Mouse (Mus musculus) liver, embryonic 11.5 days (tissue): ENCODE results near the gene Atg3. TPM values are rescaled to one million over a fixed set of nuclear protein-coding genes. Genes with fewer than 3 reads are reported as not detected.

Source experiments
- ATAC-seq: fragments of 200-750 bp; cut with Nextera tagmentation; replicated peaks from 2 replicates; pipeline ENCODE4 v1.8.0; 2017; ENCODE audit warnings: moderate number of reproducible peaks, mild to moderate bottlenecking, moderate TSS enrichment, moderate library complexity; ENCODE audit not compliant: low FRiP score
- DNase-seq: peaks from one replicate; pipeline ENCODE4 v3.0.0-alpha.2; 2017; ENCODE audit warnings: low spot score
- H3K27ac ChIP-seq: fragments of 300-500 bp; sonication (generic); 2 replicates; pipeline ENCODE4 v1.5.1; 2014; ENCODE audit warnings: mild to moderate bottlenecking, low read depth, low read length, control low read depth
- H3K27me3 ChIP-seq: fragments of 300-500 bp; sonication (generic); replicated peaks from 2 replicates; pipeline ENCODE4 v1.6.1; 2014; ENCODE audit warnings: low read length, mixed read lengths; ENCODE audit not compliant: control insufficient read depth, insufficient read depth
- H3K36me3 ChIP-seq: fragments of 300-500 bp; sonication (generic); 2 replicates; pipeline ENCODE4 v1.6.1; 2014; ENCODE audit warnings: mild to moderate bottlenecking, low read length, moderate library complexity, mixed read lengths; ENCODE audit not compliant: control insufficient read depth, insufficient read depth
- H3K4me1 ChIP-seq: fragments of 300-500 bp; sonication (generic); replicated peaks from 2 replicates; pipeline ENCODE4 v1.6.1; 2014; ENCODE audit warnings: low read length, mixed read lengths; ENCODE audit not compliant: control insufficient read depth, insufficient read depth
- H3K4me2 ChIP-seq: fragments of 300-500 bp; sonication (generic); 2 replicates; pipeline ENCODE4 v1.6.1; 2014; ENCODE audit warnings: mild to moderate bottlenecking, control low read depth, moderate library complexity
- H3K4me3 ChIP-seq: fragments of 300-500 bp; sonication (generic); 2 replicates; pipeline ENCODE4 v1.5.1; 2014; ENCODE audit warnings: low read depth, low read length, control low read depth
- H3K9ac ChIP-seq: fragments of 300-500 bp; sonication (generic); 2 replicates; pipeline ENCODE4 v1.6.1; 2014; ENCODE audit warnings: low read depth, low read length, control low read depth
- H3K9me3 ChIP-seq: fragments of 300-500 bp; sonication (generic); 2 replicates; pipeline ENCODE4 v1.6.1; 2016; ENCODE audit warnings: low read length, inconsistent platforms, mixed read lengths; ENCODE audit not compliant: control insufficient read depth
- WGBS: fragments of 180-500 bp; shearing (Covaris S2); extraction: QIAGEN DNeasy Blood & Tissue Kit; methylation state at CpG from one replicate; pipeline ENCODE4 v1.1.7; 2014; 5-methylcytosine and 5-hydroxymethylcytosine counted together
- polyA plus RNA-seq: library from polyadenylated mRNA; unstranded; fragments of >200 nt; fragmentation: Nextera tagmentation; extraction: Ambion mirVana; gene quantifications from 2 replicates; pipeline ENCODE4 v1.2.1, GENCODE M21; 2014

The Atg3 gene
- polyA plus RNA-seq, 1 experiment from 2014 or later: 42.0 TPM

GRCm38 (mm10) chr16:45141711-45142110 is 16.9 kb upstream of the Atg3 start:
- DNase-seq: no peak
- Histone ChIP-seq H3K4me3 (no peak overlapping the region), H3K4me1 (no peaks in the 10 kb centered on the region), H3K9ac (no peak overlapping the region), H3K9me3 (no peaks in the 10 kb centered on the region), H3K27me3 (no peaks in the 10 kb centered on the region), H3K4me2 (no peak overlapping the region), H3K36me3 (peaks cover 10% of the 10 kb centered on the region; the same call in 1 of the 2 replicates), H3K27ac (no peak overlapping the region)
- WGBS: 89% methylated on average over 5 of the region's 5 CpGs
- ATAC-seq: no peak

GRCm38 (mm10) chr16:45142565-45142964 is 16.0 kb upstream of the Atg3 start:
- peaks cover 10% of the 10 kb centered on the region; the same call in 1 of the 2 replicates for H3K36me3 ChIP-seq
- no peak for ATAC-seq
- H3K9ac ChIP-seq: no peak overlapping the region
- H3K27ac ChIP-seq: no peak overlapping the region
- H3K4me3 ChIP-seq: no peak overlapping the region
- H3K27me3 ChIP-seq: no peaks in the 10 kb centered on the region
- no peaks in the 10 kb centered on the region for H3K4me1 ChIP-seq
- no peaks in the 10 kb centered on the region for H3K9me3 ChIP-seq
- 80% methylated on average over 5 of the region's 5 CpGs for WGBS
- H3K4me2 ChIP-seq: no peak overlapping the region
- DNase-seq: no peak

DNA sequence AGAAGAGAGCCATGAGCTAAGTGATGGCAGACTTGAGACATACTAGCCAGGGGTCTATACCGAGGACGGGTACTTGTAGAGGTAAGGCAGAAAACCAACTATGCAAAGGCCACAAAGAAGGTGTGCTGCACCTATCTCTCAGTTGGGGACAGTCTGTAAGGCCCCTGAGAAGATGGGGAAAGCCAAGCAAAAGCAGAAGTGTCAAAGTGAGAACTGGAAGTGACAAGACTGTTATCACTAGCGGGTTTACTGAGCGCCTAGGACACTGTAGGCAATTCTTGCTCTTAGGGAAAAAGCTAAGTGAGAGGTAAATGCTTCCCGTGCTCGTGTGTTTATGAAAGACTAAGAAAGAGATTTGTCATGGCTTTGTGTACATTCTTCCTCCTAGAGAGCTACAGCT is 13.5 kb upstream of the Atg3 start:
- peaks cover 14% of the 10 kb centered on the region; the same call in 1 of the 2 replicates for H3K36me3 ChIP-seq
- no peak overlapping the region for H3K9ac ChIP-seq
- no peaks in the 10 kb centered on the region for H3K27me3 ChIP-seq
- DNase-seq: no peak
- no peak overlapping the region for H3K4me2 ChIP-seq
- H3K27ac ChIP-seq: no peak overlapping the region
- no peaks in the 10 kb centered on the region for H3K9me3 ChIP-seq
- 75% methylated on average over 6 of the region's 6 CpGs for WGBS
- H3K4me3 ChIP-seq: no peak overlapping the region
- no peaks in the 10 kb centered on the region for H3K4me1 ChIP-seq
- no peak for ATAC-seq

DNA sequence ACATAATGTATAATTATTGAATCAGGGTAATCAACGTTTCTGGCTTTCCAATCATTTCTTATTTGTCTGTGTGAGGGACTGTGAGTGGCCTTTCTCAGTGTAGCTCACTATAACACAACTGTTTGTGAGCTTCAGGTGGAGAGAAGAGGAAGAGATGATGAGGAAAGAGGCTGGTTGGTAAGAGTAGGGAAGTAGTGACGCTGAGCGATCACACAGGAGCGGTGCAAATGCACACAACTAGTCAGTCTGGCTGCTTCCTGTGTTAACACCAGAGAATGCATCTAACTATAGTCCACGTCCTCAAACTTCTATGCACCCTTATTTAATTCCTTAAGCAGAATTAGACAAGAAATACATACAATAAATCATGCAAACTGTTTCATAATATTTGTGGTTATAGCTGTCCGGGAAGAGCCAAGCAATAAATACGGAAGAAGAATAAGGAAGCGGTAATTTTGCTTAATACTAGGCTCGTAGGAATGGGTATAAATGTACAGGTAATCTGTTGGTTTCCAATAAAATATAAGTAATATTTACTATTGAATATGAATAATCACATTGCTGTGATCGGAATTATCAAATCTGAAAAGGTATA is 10.0 kb upstream of the Atg3 start:
- no peak overlapping the region for H3K9ac ChIP-seq
- ATAC-seq (no peak), DNase-seq (no peak)
- no peaks in the 10 kb centered on the region for H3K9me3 ChIP-seq
- H3K36me3 ChIP-seq: peaks cover 6% of the 10 kb centered on the region; the same call in 1 of the 2 replicates
- H3K27me3 ChIP-seq: no peaks in the 10 kb centered on the region
- H3K27ac ChIP-seq: no peak overlapping the region
- H3K4me3 ChIP-seq: no peak overlapping the region
- no peaks in the 10 kb centered on the region for H3K4me1 ChIP-seq
- WGBS: 78% methylated on average over 10 of the region's 10 CpGs
- no peak overlapping the region for H3K4me2 ChIP-seq

GRCm38 (mm10) chr16:45154741-45155250 is 3.8 kb upstream of the Atg3 start:
- WGBS: 85% methylated on average over 3 of the region's 3 CpGs
- H3K36me3 ChIP-seq: no peaks in the 10 kb centered on the region; the same call in 1 of the 2 replicates
- no peak for DNase-seq
- no peak overlapping the region for H3K4me3 ChIP-seq
- no peak overlapping the region for H3K27ac ChIP-seq
- ATAC-seq: no peak
- no peaks in the 10 kb centered on the region for H3K9me3 ChIP-seq
- no peaks in the 10 kb centered on the region; the same call in 1 of the 2 replicates for H3K4me1 ChIP-seq
- no peaks in the 10 kb centered on the region for H3K27me3 ChIP-seq
- no peak overlapping the region for H3K9ac ChIP-seq
- H3K4me2 ChIP-seq: no peak overlapping the region

DNA sequence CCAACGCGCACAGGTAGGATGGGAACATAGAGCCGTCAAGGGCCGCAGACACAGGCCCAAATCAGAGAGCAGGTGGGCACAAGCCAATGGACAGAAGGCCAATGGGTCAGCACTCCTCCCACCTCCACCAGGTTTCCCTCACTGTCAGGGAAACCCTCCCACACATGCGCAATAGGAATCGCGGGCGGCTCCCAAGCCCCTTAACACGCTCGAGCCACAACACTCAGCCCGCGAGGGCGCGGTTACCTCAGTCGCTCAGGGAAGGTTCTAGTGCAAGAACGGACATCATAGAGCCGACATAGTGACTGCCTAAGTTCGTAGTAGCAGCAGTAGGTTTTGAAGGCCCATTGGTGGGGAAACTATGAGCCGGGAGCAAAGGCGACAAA is 456 bp upstream of the Atg3 start:
- Histone ChIP-seq H3K36me3 (no peaks in the 10 kb centered on the region; the same call in 1 of the 2 replicates), H3K4me2 (peak overlapping the region; percentile 92), H3K27me3 (no peaks in the 10 kb centered on the region), H3K4me3 (peak overlapping the region; percentile 92), H3K9me3 (no peaks in the 10 kb centered on the region), H3K4me1 (no peaks in the 10 kb centered on the region; the same call in 1 of the 2 replicates), H3K27ac (peak overlapping the region; percentile 91), H3K9ac (peak overlapping the region; percentile 73)
- peak; percentile 73 for ATAC-seq
- peak; percentile 63 for DNase-seq
- 1% methylated on average over 20 of the region's 20 CpGs for WGBS

DNA sequence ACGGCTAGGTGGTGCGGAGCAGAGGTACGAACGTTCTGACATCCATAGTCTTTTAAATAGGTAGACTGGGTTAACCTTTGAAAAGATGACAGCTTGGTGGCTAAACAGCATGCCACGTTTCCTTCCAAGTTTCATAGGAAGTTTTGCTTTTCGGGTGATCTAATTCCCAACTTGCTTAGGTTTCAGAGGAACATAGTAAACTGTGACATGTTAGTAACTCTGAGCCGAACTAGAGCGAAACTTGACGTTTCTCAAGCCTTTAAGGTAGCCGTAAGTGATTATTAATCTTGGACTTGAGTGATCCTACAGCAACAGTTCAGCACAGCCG is 768 bp downstream of the Atg3 start:
- WGBS: 4% methylated on average over 11 of the region's 11 CpGs
- Histone ChIP-seq H3K4me1 (no peaks in the 10 kb centered on the region; the same call in 1 of the 2 replicates), H3K27ac (peak overlapping the region; percentile 83), H3K4me2 (peak overlapping the region; percentile 86), H3K27me3 (no peaks in the 10 kb centered on the region), H3K9ac (peak overlapping the region; percentile 91), H3K4me3 (peak overlapping the region; percentile 92), H3K9me3 (no peaks in the 10 kb centered on the region), H3K36me3 (no peaks in the 10 kb centered on the region; the same call in 1 of the 2 replicates)
- DNase-seq (no peak), ATAC-seq (no peak)

- Histone ChIP-seq H3K27me3 (no peaks in the 10 kb centered on the region), H3K36me3 (0 out of 2 replicates have a peak, but pooled peaks cover 3% of the 10 kb centered on the region), H3K4me2 (no peak overlapping the region), H3K9me3 (no peaks in the 10 kb centered on the region), H3K4me1 (no peaks in the 10 kb centered on the region), H3K4me3 (no peak overlapping the region), H3K27ac (no peak overlapping the region), H3K9ac (no peak overlapping the region)
- ATAC-seq: no peak
- WGBS: 93% methylated on average over 2 of the region's 2 CpGs
- no peak for DNase-seq
Measured at GRCm38 (mm10) chr16:45178552-45178951, 20.0 kb downstream of the Atg3 start.

DNA sequence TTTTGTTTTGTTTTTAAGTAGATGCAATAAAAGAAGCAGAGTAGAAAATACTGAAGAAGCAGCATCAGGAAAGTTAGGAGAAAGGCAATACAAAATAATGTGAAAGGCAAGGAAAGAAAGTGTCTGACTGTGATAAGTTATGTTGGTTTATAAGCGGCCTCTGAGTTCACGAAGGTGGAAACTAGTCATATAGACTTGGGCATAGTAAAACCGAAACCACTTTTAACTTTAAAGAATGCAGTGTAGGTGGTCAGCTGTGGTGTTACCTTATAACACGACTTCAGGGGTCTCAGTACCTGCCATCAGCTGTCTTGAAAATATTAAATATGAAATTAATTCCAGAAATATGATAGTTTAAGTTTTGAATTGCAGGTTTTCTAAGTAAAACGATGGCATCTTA is 23.2 kb downstream of the Atg3 start:
- no peak for ATAC-seq
- whole genome bisulfite sequencing: 90% methylated on average over 5 of the region's 5 CpGs
- Histone ChIP-seq H3K9ac (no peak overlapping the region), H3K4me2 (no peak overlapping the region), H3K36me3 (peaks cover 7% of the 10 kb centered on the region; the same call in 1 of the 2 replicates), H3K27ac (no peak overlapping the region), H3K9me3 (no peaks in the 10 kb centered on the region), H3K4me1 (no peaks in the 10 kb centered on the region), H3K4me3 (no peak overlapping the region), H3K27me3 (no peaks in the 10 kb centered on the region)
- no peak for DNase-seq
